Mouse (Mus musculus) thymus, postnatal 0 days (tissue): ENCODE measurements around the gene Cped1. TPM values are rescaled to one million over a fixed set of nuclear protein-coding genes. Genes with fewer than 3 reads are reported as not detected.

Experiments used
- DNase-seq: peaks from one replicate; pipeline ENCODE4 v3.0.0-alpha.2; 2015; ENCODE audit warnings: low spot score
- polyA plus RNA-seq: library from polyadenylated mRNA; unstranded; fragments of >200 nt; fragmentation: Nextera tagmentation; extraction: Ambion mirVana; gene quantifications from 2 replicates; pipeline ENCODE4 v1.2.1, GENCODE M21; 2015

The Cped1 gene
- polyA plus RNA-seq, 1 experiment from 2014 or later: 0.72 TPM

DNA sequence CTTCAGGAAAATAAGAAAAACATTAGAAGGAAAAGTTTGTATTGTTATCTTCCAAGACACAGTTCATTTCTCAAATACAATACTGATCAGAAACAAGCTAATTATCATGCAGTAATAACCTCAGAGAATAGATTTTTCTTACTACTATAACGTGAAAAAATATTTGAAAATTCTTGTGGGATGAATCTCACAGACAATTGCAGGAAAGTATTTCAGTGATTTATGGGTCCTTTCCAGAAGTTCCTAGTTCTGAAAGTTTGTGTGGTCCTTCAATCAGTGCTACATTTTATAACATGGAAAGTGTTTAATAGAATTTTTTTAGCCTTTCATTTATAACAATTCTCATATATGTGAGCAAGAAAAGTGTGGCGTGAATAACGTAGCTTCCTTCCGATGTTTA is 161.5 kb downstream of the Cped1 start:
- no peak for DNase-seq

DNA sequence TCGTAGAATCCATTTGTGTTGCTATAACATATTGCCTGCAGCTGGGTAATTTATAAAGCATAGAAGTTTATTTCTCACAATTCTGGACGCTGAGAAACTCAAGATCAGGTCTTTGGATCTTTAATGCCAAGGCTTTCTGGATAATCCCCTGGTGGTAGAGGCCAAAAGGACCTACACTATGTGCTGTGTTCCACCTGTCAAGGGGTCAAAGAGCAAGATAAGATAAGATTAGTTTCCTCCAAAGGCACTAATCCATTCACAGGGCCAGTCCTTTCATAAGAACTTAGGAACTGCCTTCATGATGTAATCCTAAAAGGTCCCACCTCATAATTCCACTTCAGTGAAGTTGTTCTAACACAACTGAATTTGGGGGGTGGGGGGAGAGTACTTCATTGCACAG is 162.8 kb downstream of the Cped1 start:
- DNase-seq: no peak

DNA sequence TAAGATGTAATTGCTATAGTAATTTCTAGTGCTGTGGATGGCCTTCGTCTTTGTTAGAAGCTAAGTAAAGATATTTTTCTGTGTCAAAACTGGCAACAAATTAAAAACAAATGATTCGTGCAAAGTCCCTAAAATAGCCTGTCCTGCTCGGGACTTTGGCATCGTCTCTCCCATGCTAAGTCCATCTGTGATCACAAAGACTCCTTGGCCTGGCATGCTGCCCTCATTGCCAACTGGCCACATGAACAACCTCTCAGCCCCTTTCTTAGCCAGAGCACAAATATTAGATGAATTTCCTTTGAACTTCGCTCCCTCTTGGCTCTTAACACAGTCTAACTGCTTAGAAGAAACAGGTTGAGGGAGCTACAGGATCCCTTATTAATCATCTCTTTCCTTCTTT is 171.7 kb downstream of the Cped1 start:
- no peak for DNase-seq

DNA sequence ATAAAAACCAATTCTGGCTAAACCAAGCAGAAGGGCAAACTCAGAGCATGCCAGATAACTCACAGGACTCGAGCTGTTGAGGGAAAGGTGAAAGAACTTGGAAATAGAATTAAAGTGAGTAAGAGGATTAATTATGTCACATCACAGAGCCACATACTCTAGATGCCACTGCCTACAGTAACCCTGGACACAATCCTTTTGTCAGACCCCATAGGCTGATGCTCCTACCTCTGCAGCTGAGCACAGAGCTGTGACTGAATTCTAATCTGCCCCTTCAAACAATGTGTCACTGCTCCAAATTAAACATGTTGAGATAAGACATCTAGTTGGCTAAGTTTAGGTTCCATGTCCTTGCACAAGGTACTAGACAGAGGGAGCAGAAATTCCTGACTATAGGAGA is 176.2 kb downstream of the Cped1 start:
- no peak for DNase-seq

DNA sequence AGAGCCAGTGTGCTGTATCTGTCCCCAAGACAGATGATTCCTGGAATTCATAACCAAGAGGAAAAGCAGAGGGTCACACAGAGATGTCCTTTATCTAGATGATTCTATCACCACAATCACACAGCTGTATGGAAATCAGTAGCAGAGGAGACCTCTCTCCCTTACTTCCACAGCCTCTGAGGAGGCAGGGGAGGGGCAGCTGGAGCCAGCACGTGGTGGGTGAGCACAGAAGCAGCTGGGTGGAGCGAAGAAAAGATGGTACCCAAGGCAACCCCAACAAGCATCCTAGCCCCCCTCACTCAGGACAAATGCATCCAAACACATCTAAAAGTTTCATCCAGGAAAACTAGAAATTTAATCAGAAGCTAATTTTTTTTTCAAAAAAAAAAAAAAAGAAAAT is 182.7 kb downstream of the Cped1 start:
- DNase-seq: no peak

DNA sequence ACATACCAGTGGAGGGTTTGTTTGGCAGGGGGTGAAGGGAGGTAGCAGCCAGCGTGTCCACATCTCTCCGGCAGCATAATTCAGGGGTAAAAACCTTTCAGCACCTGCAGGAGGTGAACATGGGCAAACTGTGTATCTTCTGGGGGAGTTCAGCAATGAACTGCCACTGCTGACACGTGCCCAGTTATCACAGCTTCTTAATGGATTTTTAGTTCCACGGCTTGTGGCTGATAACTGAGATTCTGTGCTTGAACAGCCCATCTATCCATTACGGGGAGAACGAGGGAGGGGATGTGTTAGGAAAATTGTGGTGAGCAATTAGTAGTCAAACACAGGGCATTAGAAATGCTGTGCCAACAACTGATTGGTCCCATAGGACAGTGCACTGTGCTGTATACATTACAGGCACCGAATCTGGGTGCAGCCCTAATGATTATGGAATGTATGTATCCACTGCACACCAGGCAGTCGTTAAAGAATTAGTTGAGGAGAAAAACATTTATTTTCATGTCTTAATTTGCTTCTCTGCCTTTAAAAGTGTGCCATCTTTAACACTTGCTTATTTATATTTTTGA is 193.1 kb downstream of the Cped1 start:
- no peak for DNase-seq

DNA sequence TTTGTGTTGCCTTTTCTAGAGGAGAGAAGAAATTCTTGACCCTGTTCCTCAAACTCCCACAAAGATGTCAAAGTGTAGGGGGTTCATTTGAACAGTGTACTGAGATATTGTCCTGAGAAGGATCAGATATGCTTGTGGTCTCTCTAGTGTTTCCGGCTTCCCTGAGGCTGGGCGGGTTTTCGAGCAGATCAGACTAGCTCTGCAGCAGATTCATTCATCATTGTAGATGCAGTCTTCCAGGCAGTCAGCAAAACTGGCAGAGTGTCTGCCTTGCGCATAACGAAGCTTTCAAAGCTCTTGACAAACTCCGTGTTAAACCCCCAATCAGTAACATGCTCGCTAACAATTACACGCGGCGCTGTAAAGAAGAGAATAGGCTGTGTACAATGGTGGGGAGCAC is 194.6 kb downstream of the Cped1 start:
- DNase-seq: peak; percentile 8

DNA sequence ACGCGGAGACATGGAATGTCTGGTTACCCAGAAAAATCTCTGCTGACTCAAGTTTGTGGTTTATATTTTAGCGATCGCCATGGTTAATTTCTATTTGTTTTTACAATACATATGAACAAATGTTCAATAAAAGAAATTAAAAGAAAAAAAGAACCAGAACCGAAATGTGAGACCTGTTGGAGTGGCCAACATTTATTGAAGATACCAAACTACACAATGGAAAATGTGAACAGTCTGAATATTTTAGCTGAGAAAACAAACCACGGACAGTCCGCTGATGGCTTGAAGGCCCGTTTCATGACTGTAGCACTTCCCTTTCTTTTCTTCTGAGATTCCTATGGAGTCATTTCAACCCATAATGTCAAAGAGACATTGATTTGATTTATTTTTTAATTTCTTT is 201.3 kb downstream of the Cped1 start:
- no peak for DNase-seq

DNA sequence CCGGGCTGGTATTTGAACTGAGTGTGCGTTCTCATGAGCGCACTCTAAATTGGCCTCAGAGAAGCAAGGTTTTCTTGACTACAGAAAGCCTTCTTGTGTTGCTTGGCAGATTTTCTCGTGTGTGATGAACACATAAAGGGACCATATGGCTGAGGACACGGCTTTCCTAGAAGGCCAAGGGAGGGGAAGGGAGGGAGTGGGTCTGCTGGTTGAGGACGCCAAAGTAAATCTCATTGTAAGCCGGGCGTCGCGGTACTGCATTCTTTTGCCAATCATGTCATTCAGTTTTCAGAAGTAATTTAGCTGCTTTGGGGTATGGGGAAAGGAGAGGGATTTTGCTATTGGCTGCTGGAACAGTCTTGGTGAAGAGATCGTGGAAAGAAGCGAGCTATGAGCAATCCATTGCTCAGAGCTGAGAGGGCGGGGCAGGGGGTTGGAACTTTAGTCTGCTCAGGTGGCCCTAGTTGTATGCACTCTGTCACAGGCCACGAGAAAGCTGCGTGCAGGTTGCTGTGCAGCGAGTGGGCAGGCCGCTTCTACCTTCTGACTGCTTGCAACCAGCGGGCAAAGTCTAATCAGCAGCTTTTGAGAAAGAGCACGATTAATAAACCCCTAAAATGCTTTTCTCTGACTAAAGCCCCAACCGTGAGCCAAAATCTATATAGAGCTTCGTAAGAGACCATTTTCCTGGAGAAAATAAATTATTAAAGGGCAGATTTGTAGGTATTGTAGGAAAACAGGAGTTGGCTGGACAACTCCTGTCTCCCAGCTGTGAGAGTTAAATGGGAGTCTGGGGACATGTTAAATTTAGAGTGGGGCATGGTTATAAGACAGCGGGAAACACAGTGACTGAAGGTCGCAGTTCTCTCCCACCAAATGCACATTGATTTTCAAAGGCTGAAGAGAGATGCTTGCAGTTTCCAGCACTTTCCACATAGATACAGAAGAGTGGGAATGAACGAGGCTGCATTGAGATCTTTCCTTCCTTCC is 203.9 kb downstream of the Cped1 start:
- no peak for DNase-seq

DNA sequence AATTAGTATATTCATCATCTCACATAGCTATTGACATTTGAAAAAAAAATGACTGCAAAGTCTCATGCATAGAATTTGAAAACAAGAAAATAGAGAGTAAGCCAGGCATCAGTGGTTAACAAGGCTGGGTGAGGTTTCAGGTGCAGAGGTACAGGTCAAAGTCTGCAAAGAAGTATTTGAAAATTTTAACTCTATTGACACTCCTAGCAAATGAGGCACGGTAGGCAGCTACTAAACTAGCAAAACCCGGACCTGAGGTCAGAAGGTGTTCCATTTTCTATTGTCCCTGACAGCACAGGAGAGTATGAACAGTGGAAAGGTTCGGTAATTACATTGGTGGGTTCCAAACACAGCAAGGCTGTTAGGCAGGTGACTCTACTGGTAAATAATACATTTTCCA is 212.9 kb downstream of the Cped1 start:
- no peak for DNase-seq

DNA sequence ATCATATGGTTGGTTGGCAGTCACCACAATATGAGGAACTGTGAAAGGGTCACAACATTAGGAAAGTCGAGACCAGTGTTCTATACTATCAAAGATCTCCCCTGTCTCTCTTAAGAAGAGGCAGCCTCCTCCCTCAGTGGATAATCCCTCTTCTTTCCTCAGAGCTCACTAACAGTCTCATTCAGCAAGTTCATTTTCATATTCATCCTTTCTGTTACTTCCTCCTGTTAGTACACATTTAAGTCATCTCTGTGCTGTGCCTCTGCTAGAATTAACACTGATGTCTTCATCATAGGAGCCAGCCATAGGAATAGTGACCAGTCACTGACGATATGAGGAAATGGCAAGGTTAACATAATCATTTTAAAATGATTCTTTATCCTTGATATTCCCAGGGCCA is 213.8 kb downstream of the Cped1 start:
- no peak for DNase-seq

DNA sequence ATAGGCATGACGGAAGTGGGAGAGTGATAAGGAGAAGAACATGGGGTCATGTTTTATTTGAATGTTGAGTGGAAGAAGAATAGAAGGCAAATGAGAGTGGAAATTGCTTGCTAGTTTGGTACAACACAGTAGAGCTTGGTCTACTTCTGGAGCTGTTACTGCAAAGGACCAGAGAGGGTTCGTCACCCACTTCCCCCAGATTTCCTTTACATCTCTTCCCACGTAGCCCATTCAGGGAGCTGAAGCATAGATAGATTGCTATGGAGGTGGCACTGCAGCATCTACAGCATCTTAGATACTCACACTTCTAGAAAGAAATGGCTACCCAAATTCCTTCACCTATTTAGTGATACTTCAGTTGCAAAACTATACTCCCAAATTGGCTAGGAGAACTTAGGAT is 214.4 kb downstream of the Cped1 start:
- DNase-seq: no peak

DNA sequence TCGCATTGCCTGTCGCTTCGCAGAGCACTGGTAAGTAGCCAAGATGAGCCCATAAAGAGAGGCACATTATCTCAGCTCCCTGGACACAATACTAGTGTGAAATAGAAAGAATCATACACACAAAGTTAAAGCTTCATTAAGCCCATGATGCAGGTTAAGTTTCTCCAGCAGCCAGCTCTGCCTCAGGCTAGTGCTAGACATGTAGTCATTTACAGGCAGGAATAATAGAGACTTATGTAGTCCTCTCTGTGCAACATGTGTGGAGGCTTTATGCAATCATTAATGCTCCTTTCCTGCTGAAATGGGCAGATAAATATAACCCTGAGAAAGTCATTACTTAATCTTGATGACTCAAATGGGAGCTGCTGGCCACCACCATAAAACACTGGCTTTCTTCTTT is 216.2 kb downstream of the Cped1 start:
- DNase-seq: no peak

DNA sequence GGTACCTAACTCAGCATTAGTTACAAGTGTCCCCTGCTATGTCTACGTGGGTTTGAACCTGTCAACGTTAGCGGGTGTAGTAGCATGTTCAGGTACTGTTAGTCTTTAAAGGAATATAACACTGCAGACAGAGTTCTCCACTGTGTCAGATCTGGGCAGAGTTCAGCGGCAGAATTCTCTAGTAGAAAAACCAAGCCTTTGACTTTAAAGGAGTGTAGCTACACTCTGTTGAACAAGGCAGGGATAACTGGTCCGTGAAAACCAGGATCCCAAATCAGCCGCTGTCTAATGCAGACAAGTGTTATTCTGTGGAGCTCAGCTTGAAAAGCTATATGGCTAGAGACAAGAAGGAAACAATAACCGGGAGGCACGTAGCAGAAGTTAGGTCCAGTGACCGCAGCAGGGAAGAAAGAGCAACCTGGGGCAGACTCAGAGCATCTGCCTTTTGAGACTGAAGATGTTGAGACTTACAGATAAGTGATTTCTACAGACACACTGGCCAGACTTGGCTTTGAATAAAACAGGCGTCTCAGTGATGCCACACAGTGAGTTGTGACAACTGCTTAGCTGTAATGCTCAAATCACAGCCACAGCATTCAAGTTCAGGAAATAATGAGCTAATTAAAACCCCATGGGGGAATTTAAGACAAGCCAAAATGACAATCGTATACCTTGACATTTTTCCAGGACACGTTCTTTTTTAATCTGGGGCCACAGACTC is 219.5 kb downstream of the Cped1 start:
- no peak for DNase-seq

DNA sequence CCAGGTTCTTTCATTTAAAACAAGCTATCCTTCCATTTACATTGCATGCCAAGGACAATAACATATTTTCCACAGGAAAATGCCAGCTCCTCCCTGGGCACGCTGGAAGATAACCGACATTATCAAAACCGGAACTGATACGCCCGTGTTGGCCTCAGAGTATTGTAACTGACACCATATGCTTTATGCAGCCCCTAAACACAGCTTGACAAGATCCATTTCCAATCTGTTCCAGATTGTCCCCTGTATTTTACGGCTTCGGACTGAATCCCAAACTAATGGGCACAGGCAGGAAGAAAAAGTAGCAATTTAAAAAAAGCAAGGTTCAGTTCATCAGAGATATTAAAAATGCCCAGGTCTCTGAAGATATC is 220.0 kb downstream of the Cped1 start:
- DNase-seq: no peak

DNA sequence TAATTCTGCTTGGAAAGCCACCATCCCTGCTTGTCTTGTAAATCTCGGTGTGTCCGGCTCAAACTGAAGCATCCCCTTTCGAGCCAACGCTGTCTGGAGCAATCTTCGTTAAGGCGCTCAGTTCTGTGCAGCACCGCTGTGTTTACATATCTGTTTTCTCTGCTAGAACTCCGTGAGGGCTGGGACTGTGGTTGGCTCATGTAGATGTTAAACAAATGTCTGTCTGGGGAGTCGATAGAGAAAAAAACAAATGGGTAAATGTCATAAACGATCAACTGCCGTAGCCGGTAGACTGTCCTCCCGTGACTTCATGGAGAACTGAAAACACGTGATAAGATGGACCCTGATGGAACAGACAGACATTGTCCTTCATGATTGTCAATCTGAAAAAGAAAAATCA is 220.5 kb downstream of the Cped1 start:
- no peak for DNase-seq

DNA sequence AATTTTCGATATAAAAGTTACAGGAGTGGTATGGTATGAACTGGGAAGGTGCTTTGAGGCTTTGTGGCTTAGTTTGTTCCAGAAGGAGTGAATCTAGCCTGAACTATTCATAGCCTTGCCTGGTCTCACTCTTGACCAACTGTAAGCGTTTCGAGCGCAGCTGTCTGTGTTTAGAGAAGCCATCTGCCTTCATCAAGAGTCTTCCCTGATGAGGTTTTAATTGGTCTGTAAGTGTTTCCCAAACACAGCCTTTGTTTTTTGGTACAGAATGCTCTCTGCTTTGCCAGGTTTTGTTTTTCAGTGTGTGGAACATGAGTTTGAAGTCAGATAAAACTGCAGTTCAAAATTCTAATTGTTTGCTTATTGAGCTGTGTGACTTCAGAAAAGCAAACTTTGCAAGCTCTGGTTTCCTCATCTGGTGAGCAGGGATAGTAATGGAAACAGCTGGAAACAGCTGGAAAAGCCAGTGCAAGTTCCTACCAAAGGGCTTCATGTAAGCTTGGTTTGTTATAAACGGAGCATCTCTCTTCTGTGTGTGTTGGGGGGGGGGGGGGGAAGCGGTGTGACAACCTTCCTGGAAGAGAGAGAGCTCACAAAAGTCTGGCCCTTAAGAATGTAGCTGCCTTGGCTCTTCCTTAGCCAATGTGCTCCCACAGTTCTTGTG is 221.0 kb downstream of the Cped1 start:
- DNase-seq: no peak

DNA sequence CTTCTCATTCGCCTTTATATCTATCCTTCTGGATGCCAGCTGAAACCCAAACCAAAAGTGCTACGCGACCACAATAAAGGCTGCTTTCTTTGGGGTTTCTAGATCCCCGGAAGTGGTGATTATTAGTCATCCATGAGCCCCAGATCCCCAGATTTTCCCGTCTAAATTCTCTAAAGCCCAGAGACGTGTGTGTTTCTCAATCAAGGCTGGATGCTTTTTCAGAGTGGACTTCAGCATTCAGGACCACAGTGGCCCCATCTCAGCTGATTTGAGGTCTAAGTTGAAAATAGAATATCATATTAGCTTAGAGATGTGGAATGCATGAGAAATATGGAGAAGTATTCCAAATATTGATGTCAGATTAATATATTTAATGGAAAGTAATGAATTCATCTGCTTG is 226.4 kb downstream of the Cped1 start:
- DNase-seq: no peak

DNA sequence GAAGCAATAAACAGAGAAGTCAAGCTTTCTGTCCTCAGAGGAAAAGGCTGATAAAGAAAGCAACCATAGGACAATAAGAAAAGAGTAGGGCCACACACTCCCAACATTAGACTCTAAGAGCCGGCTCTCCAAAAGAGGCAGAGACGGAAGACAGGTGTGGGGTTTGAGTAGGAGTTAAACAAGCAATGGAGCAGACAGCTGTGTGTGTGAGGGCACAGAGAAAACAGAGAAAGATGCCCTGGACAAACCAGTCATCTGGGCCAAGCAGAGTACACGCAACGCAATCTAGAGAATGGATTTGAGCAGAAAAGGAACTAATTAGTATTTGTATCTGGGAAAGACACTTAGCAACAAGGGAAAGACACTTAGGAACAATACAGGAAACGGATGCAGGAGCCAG is 227.5 kb downstream of the Cped1 start:
- no peak for DNase-seq

DNA sequence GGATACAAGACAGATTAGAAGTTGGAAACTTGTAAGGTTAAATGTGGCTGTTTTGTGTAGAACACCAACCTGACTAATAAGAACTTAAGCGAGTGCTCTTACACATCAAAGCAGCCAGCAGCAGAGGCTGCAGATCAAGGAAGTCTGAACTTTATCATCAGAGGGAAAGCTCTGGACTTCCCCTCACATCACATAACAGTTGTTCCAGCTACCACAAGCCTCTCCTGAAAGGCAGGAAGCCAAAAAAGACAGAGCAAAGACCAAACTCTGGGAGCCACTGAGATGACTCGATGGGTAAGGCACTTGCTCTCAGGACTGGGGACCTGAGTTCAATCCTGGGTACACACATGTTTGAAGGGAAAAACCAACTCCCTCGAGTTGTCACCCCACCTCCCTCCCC is 228.1 kb downstream of the Cped1 start:
- DNase-seq: no peak

DNA sequence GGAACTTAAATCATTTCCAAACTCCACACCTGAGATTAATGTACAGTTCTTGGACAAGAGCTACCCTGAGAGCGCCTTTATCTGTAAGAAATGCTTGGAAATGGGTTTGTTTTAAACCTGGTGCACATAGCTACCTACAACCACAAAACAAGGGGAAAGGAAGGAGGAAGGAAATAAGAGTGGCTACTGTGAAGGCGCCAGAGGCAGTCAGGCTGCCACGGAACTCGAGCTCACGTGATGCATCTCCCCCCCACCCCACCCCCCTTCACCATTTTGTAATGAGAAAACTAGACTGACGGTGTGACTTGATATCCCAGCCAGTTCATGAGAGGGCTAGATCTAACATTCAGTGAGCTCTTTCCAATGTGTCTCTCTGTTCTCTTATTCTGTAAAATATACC is 228.9 kb downstream of the Cped1 start:
- no peak for DNase-seq
